Mouse (Mus musculus) hindbrain, embryonic 12.5 days (tissue): ENCODE measurements at regions not wholly inside any gene's neighbourhood (a gene's known extent, or its start where the extent isn't known, plus 50 kb on each side); places are given as distances from the start of the nearest gene placed in this dataset.

Experiments used
- ATAC-seq: fragments of 200-750 bp; cut with Nextera tagmentation; 2 replicates; pipeline ENCODE4 v1.8.0; 2017; ENCODE audit warnings: moderate TSS enrichment; ENCODE audit not compliant: low FRiP score
- H3K27ac ChIP-seq: fragments of 300-500 bp; sonication (generic); 2 replicates; pipeline ENCODE4 v1.5.1; 2016; ENCODE audit warnings: mild to moderate bottlenecking
- H3K27me3 ChIP-seq: fragments of 300-500 bp; sonication (generic); 2 replicates; pipeline ENCODE4 v1.6.1; 2016; ENCODE audit warnings: mild to moderate bottlenecking
- H3K36me3 ChIP-seq: fragments of 300-500 bp; sonication (generic); 2 replicates; pipeline ENCODE4 v1.6.1; 2016; ENCODE audit warnings: mild to moderate bottlenecking
- H3K4me1 ChIP-seq: fragments of 300-500 bp; sonication (generic); 2 replicates; pipeline ENCODE4 v1.6.1; 2016
- H3K4me2 ChIP-seq: fragments of 300-500 bp; sonication (generic); replicated peaks from 2 replicates; pipeline ENCODE4 v1.6.1; 2016; ENCODE audit warnings: mild to moderate bottlenecking
- H3K4me3 ChIP-seq: fragments of 300-500 bp; sonication (generic); 2 replicates; pipeline ENCODE4 v1.5.1; 2016; ENCODE audit warnings: mild to moderate bottlenecking
- H3K9ac ChIP-seq: fragments of 300-500 bp; sonication (generic); 2 replicates; pipeline ENCODE4 v1.6.1; 2016; ENCODE audit warnings: mild to moderate bottlenecking, moderate library complexity
- H3K9me3 ChIP-seq: fragments of 300-500 bp; sonication (generic); replicated peaks from 2 replicates; pipeline ENCODE4 v1.6.1; 2016; ENCODE audit warnings: mild to moderate bottlenecking
- WGBS: fragments of 180-500 bp; shearing (Covaris S2); methylation state at CpG from one replicate; pipeline ENCODE4 v1.1.7; 2016; 5-methylcytosine and 5-hydroxymethylcytosine counted together

GRCm38 (mm10) chr16:29027856-29028255, 98.4 kb upstream of the Mb21d2 start:
- H3K4me2 ChIP-seq, result no peak overlapping the region
- no peaks in the 10 kb centered on the region for H3K36me3 ChIP-seq
- WGBS, result 93% methylated on average over 11 of the region's 11 CpGs
- no peaks in the 10 kb centered on the region for H3K27me3 ChIP-seq
- H3K4me3 ChIP-seq, result no peak overlapping the region
- no peak for ATAC-seq
- no peaks in the 10 kb centered on the region for H3K9me3 ChIP-seq
- H3K9ac ChIP-seq, result no peak overlapping the region
- H3K4me1 ChIP-seq, result no peaks in the 10 kb centered on the region
- H3K27ac ChIP-seq, result no peak overlapping the region

GRCm38 (mm10) chr16:29001249-29001648, 71.8 kb upstream of the Mb21d2 start:
- no peak overlapping the region for H3K4me2 ChIP-seq
- no peaks in the 10 kb centered on the region for H3K27me3 ChIP-seq
- ATAC-seq, result no peak
- no peak overlapping the region for H3K27ac ChIP-seq
- no peaks in the 10 kb centered on the region for H3K4me1 ChIP-seq
- H3K9ac ChIP-seq, result no peak overlapping the region
- no peaks in the 10 kb centered on the region for H3K9me3 ChIP-seq
- 67% methylated on average over 9 of the region's 9 CpGs for WGBS
- H3K36me3 ChIP-seq, result no peaks in the 10 kb centered on the region
- H3K4me3 ChIP-seq, result no peak overlapping the region

GRCm38 (mm10) chr16:28999641-29000040, 70.2 kb upstream of the Mb21d2 start:
- no peak overlapping the region for H3K9ac ChIP-seq
- H3K4me2 ChIP-seq, result no peak overlapping the region
- no peaks in the 10 kb centered on the region for H3K27me3 ChIP-seq
- H3K9me3 ChIP-seq, result no peaks in the 10 kb centered on the region
- H3K4me3 ChIP-seq, result no peak overlapping the region
- no peak for ATAC-seq
- H3K36me3 ChIP-seq, result no peaks in the 10 kb centered on the region
- H3K27ac ChIP-seq, result no peak overlapping the region
- 88% methylated on average over 4 of the region's 4 CpGs for WGBS
- H3K4me1 ChIP-seq, result no peaks in the 10 kb centered on the region

GRCm38 (mm10) chr16:28996629-28997028, 67.2 kb upstream of the Mb21d2 start:
- H3K36me3 ChIP-seq, result no peaks in the 10 kb centered on the region
- no peak overlapping the region for H3K27ac ChIP-seq
- no peak overlapping the region for H3K4me3 ChIP-seq
- ATAC-seq, result no peak
- H3K4me2 ChIP-seq, result no peak overlapping the region
- H3K4me1 ChIP-seq, result no peaks in the 10 kb centered on the region
- H3K27me3 ChIP-seq, result no peaks in the 10 kb centered on the region
- H3K9me3 ChIP-seq, result no peaks in the 10 kb centered on the region
- H3K9ac ChIP-seq, result no peak overlapping the region
- 81% methylated on average over 3 of the region's 3 CpGs for WGBS

GRCm38 (mm10) chr16:28990666-28991065, 61.2 kb upstream of the Mb21d2 start:
- Histone ChIP-seq H3K4me1 (no peaks in the 10 kb centered on the region), H3K27ac (no peak overlapping the region), H3K9ac (no peak overlapping the region), H3K9me3 (no peaks in the 10 kb centered on the region), H3K36me3 (no peaks in the 10 kb centered on the region), H3K4me2 (no peak overlapping the region), H3K27me3 (no peaks in the 10 kb centered on the region), H3K4me3 (no peak overlapping the region)
- 91% methylated on average over 3 of the region's 3 CpGs for WGBS
- ATAC-seq, result no peak

- Histone ChIP-seq H3K9ac (no peak overlapping the region), H3K4me2 (no peak overlapping the region), H3K4me3 (no peak overlapping the region), H3K36me3 (no peaks in the 10 kb centered on the region), H3K27me3 (no peaks in the 10 kb centered on the region), H3K27ac (no peak overlapping the region), H3K9me3 (no peaks in the 10 kb centered on the region), H3K4me1 (no peaks in the 10 kb centered on the region)
- WGBS, result 54% methylated on average over 6 of the region's 6 CpGs
- ATAC-seq, result no peak
Measured at GRCm38 (mm10) chr16:28984931-28985330, 55.5 kb upstream of the Mb21d2 start.

GRCm38 (mm10) chr16:28982901-28983300, 53.4 kb upstream of the Mb21d2 start:
- Histone ChIP-seq H3K27me3 (no peaks in the 10 kb centered on the region), H3K4me3 (no peak overlapping the region), H3K27ac (no peak overlapping the region), H3K9me3 (no peaks in the 10 kb centered on the region), H3K9ac (no peak overlapping the region), H3K36me3 (no peaks in the 10 kb centered on the region), H3K4me1 (no peaks in the 10 kb centered on the region), H3K4me2 (no peak overlapping the region)
- WGBS, result 83% methylated on average over 7 of the region's 7 CpGs
- no peak for ATAC-seq
